Mouse (Mus musculus): ENCODE results near the gene Gfra4. TPM values are rescaled to one million over a fixed set of nuclear protein-coding genes. Genes with fewer than 3 reads are reported as not detected.

Gfra4 gene
- polyA plus RNA-seq, 1 experiment from 2014 or later: 14.2 TPM

DNA sequence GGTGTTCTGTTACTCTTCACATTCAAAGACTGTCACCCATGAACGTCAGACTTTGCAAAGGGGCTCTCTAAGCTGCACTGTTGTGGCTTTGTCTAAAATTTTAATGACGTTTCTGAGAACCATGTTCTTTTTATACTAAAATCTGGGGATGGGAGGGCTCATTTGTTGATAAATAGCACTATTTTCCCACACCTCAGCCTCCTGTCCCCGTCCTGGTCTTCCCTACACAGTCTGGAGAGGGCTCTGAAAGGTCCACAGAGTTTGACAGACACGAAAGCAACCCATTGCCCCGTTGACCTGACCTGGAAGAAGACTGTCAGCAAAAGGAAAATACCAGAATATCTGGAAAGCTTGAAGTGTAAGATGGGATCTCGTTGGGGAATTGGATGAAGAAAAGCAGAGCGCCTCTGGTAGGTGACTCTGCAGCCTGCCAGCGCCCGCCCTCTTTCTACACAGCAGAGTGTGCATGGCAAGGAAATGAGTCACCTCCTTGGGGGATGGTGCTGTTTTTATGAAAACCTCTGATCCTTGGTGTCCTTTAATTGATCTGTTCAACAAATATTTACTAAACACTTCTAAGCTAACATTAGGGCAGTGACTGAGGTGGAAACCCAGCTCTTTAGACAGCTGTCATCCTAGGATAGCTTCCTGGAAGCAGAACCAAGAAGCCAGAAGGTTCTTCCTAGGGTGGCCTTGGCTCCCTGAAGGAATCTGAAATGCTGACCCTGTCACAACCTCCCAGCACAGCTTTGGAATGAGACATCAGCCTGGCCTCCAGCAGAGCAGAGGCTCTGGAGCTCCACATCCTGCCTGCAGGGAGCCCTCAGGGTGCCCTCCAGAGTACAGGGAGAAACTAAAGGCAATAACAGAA lies 13.6 kb downstream of the Gfra4 start:
- Histone ChIP-seq H3K4me3 (replicated peaks; ENCODE audit: low read depth, low read length) (no peak overlapping the region), H3K4me1 (replicated peaks; ENCODE audit: insufficient read depth, low read length) (no peaks in the 10 kb centered on the region), H3K9ac (ENCODE audit: low read depth, low read length) (no peak overlapping the region), H3K27ac (no peak overlapping the region), H3K9me3 (replicated peaks; ENCODE audit: low read length) (no peaks in the 10 kb centered on the region), H3K36me3 (ENCODE audit: insufficient read depth, low read length) (0 out of 2 replicates have a peak, but pooled peaks cover 6% of the 10 kb centered on the region), H3K4me2 (ENCODE audit: low read length) (no peak overlapping the region), H3K27me3 (ENCODE audit: insufficient read depth, low read length) (no peaks in the 10 kb centered on the region)
- DNase-seq (ENCODE audit: low spot score) (peak; percentile 34), ATAC-seq (replicated peaks; ENCODE audit: low FRiP score, low read depth) (no peak; the same call in 1 of the 2 replicates)
- no peak for TF ChIP-seq CTCF (IDR thresholded peaks at IDR 0.05; ENCODE audit: low read depth)
- WGBS: 67% methylated on average over 9 of the region's 9 CpGs

DNA sequence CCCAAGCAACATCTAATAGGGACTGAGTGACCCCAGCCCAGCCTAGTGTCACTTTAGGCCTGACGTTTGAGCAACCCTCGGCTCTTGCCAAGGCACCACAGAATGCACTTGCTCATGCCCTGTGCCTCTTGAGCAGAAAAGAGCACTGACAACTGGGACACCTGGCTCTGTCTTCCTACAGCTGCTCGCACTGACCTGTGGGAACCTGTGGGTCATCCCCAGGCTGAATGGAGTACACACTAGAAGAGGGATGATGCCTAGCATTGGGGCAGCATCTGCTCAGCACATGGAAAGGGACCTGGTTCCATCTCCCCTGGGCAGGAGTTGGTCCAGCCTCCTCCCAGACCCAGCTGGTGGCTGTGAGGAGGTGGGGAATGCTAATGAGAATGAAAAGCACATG lies 15.9 kb downstream of the Gfra4 start:
- ATAC-seq (replicated peaks; ENCODE audit: low FRiP score, low read depth) (no peak), DNase-seq (ENCODE audit: low spot score) (no peak)
- 90% methylated on average over 3 of the region's 3 CpGs for WGBS
- no peaks in the 10 kb centered on the region for H3K9me3 ChIP-seq (replicated peaks; ENCODE audit: low read length)
- H3K36me3 ChIP-seq (ENCODE audit: insufficient read depth, low read length): peaks cover 11% of the 10 kb centered on the region; the same call in 1 of the 2 replicates
- H3K4me3 ChIP-seq (replicated peaks; ENCODE audit: low read depth, low read length): no peak overlapping the region
- no peak overlapping the region for H3K9ac ChIP-seq (ENCODE audit: low read depth, low read length)
- H3K4me2 ChIP-seq (ENCODE audit: low read length): no peak overlapping the region
- no peak for TF ChIP-seq CTCF (IDR thresholded peaks at IDR 0.05; ENCODE audit: low read depth)
- no peak overlapping the region for H3K27ac ChIP-seq
- no peaks in the 10 kb centered on the region for H3K27me3 ChIP-seq (ENCODE audit: insufficient read depth, low read length)
- no peaks in the 10 kb centered on the region for H3K4me1 ChIP-seq (replicated peaks; ENCODE audit: insufficient read depth, low read length)

DNA sequence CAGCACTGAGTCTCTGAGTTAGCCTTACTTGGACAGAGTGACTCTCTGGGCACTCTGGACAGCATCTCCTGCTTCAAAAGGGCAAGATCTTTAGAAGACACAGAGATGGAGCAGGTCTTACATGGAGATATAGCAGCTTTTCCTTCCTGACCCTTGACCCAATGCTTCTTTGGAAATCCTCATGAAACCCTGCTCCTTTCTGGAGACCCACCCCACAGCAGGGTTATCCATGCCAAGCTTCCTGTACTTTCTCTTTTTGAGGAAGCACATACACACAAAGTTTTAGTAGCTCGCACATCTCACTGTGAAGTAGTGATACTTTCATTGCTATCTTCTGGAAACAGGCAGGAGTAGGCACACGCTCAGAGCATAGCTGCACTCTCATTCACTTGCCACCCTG lies 17.7 kb downstream of the Gfra4 start:
- no peak for TF ChIP-seq CTCF (IDR thresholded peaks at IDR 0.05; ENCODE audit: low read depth)
- no peaks in the 10 kb centered on the region for H3K27me3 ChIP-seq (ENCODE audit: insufficient read depth, low read length)
- peaks cover 11% of the 10 kb centered on the region; the same call in 1 of the 2 replicates for H3K36me3 ChIP-seq (ENCODE audit: insufficient read depth, low read length)
- no peak overlapping the region for H3K4me3 ChIP-seq (replicated peaks; ENCODE audit: low read depth, low read length)
- H3K27ac ChIP-seq: no peak overlapping the region
- H3K4me1 ChIP-seq (replicated peaks; ENCODE audit: insufficient read depth, low read length): no peaks in the 10 kb centered on the region
- 92% methylated on average over 2 of the region's 2 CpGs for WGBS
- ATAC-seq (replicated peaks; ENCODE audit: low FRiP score, low read depth) (no peak), DNase-seq (ENCODE audit: low spot score) (no peak)
- H3K9me3 ChIP-seq (replicated peaks; ENCODE audit: low read length): no peaks in the 10 kb centered on the region
- no peak overlapping the region for H3K4me2 ChIP-seq (ENCODE audit: low read length)
- no peak overlapping the region for H3K9ac ChIP-seq (ENCODE audit: low read depth, low read length)

GRCm38 (mm10) chr2:131010566-131010965 lies 32.3 kb downstream of the Gfra4 start:
- no peak overlapping the region for H3K9ac ChIP-seq (ENCODE audit: low read depth, low read length)
- no peak overlapping the region for H3K27ac ChIP-seq
- ATAC-seq (replicated peaks; ENCODE audit: low FRiP score, low read depth) (no peak), DNase-seq (ENCODE audit: low spot score) (no peak)
- H3K4me2 ChIP-seq (ENCODE audit: low read length): no peak overlapping the region
- WGBS: 77% methylated on average over 1 of the region's 1 CpGs
- H3K27me3 ChIP-seq (ENCODE audit: insufficient read depth, low read length): no peaks in the 10 kb centered on the region
- 0 out of 2 replicates have a peak, but pooled peaks cover 3% of the 10 kb centered on the region for H3K36me3 ChIP-seq (ENCODE audit: insufficient read depth, low read length)
- H3K4me3 ChIP-seq (replicated peaks; ENCODE audit: low read depth, low read length): no peak overlapping the region
- no peak for TF ChIP-seq CTCF (IDR thresholded peaks at IDR 0.05; ENCODE audit: low read depth)
- no peaks in the 10 kb centered on the region for H3K9me3 ChIP-seq (replicated peaks; ENCODE audit: low read length)
- no peaks in the 10 kb centered on the region for H3K4me1 ChIP-seq (replicated peaks; ENCODE audit: insufficient read depth, low read length)

- H3K4me3 ChIP-seq (replicated peaks; ENCODE audit: low read depth, low read length): no peak overlapping the region
- DNase-seq (ENCODE audit: low spot score) (no peak), ATAC-seq (replicated peaks; ENCODE audit: low FRiP score, low read depth) (no peak)
- H3K9ac ChIP-seq (ENCODE audit: low read depth, low read length): no peak overlapping the region
- H3K27ac ChIP-seq: no peak overlapping the region
- no peak overlapping the region for H3K4me2 ChIP-seq (ENCODE audit: low read length)
- TF ChIP-seq CTCF (IDR thresholded peaks at IDR 0.05; ENCODE audit: low read depth): no peak
- H3K9me3 ChIP-seq (replicated peaks; ENCODE audit: low read length): no peaks in the 10 kb centered on the region
- WGBS: 84% methylated on average over 2 of the region's 2 CpGs
- peaks cover 3% of the 10 kb centered on the region; the same call in 1 of the 2 replicates for H3K36me3 ChIP-seq (ENCODE audit: insufficient read depth, low read length)
- no peaks in the 10 kb centered on the region for H3K27me3 ChIP-seq (ENCODE audit: insufficient read depth, low read length)
- H3K4me1 ChIP-seq (replicated peaks; ENCODE audit: insufficient read depth, low read length): no peaks in the 10 kb centered on the region
Measured at GRCm38 (mm10) chr2:131009123-131009522, 33.8 kb downstream of the Gfra4 start.

DNA sequence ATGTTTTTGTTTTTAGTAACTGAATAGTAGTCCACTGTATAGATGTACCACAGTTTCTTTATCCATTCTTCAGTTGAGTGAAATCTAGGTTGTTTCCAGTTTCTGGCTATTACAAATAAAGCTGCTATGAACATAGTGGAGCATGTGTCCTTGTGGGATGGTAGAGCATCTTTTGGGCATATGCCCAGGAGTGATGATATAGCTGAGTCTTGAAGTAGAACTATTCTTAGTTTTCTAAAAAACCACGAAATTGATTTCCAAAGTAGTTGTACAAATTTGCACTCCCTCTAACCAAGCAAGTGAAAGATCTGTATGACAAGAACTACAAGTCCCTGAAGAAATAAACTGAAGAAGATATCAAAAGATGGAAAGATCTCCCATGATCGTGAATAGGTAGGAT lies 50.1 kb downstream of the Gfra4 start:
- no peaks in the 10 kb centered on the region for H3K27me3 ChIP-seq (ENCODE audit: insufficient read depth, low read length)
- ATAC-seq (replicated peaks; ENCODE audit: low FRiP score, low read depth) (no peak), DNase-seq (ENCODE audit: low spot score) (no peak)
- no peaks in the 10 kb centered on the region for H3K4me1 ChIP-seq (replicated peaks; ENCODE audit: insufficient read depth, low read length)
- TF ChIP-seq CTCF (IDR thresholded peaks at IDR 0.05; ENCODE audit: low read depth): no peak
- H3K9me3 ChIP-seq (replicated peaks; ENCODE audit: low read length): no peaks in the 10 kb centered on the region
- peaks cover 14% of the 10 kb centered on the region; the same call in 1 of the 2 replicates for H3K36me3 ChIP-seq (ENCODE audit: insufficient read depth, low read length)
- WGBS: 93% methylated on average over 2 of the region's 2 CpGs
- H3K4me3 ChIP-seq (replicated peaks; ENCODE audit: low read depth, low read length): no peak overlapping the region
- H3K4me2 ChIP-seq (ENCODE audit: low read length): no peak overlapping the region
- no peak overlapping the region for H3K9ac ChIP-seq (ENCODE audit: low read depth, low read length)
- no peak overlapping the region for H3K27ac ChIP-seq

Small RNAs within 50 kb of the gene (microRNA-seq; reads per million reads assigned to microRNA genes)
- gene Mir6973b: not detected

Other genes with a start within 250 kb of the Gfra4 start
- 19.2 and 23.2 TPM in 2 replicates for gene 4930402H24Rik, start 136.7 kb downstream of the Gfra4 start, polyA plus RNA-seq (2015; fragmentation: Nextera tagmentation; extraction: Ambion mirVana)
- 6.2 and 6.5 TPM in 2 replicates for gene Atrn, start 136.6 kb downstream of the Gfra4 start, polyA plus RNA-seq (2015; fragmentation: Nextera tagmentation; extraction: Ambion mirVana)
- gene Adam33, start 20.7 kb upstream of the Gfra4 start, polyA plus RNA-seq (2015; fragmentation: Nextera tagmentation; extraction: Ambion mirVana): 1.1 and 1.9 TPM in 2 replicates
- gene Siglec1, start 43.7 kb upstream of the Gfra4 start, polyA plus RNA-seq (2015; fragmentation: Nextera tagmentation; extraction: Ambion mirVana): 0.33 and 0.41 TPM in 2 replicates
- 9.4 and 9.8 TPM in 2 replicates for gene Hspa12b, start 84.2 kb upstream of the Gfra4 start, polyA plus RNA-seq (2015; fragmentation: Nextera tagmentation; extraction: Ambion mirVana)
- not detected in 2 replicates for gene Gm11037, start 90.4 kb upstream of the Gfra4 start, polyA plus RNA-seq (2015; fragmentation: Nextera tagmentation; extraction: Ambion mirVana)
- gene 1700037H04Rik, start 117.0 kb upstream of the Gfra4 start, polyA plus RNA-seq (2015; fragmentation: Nextera tagmentation; extraction: Ambion mirVana): 84.8 and 91.5 TPM in 2 replicates
- 13.1 and 15.3 TPM in 2 replicates for gene Cenpb, start 137.0 kb upstream of the Gfra4 start, polyA plus RNA-seq (2015; fragmentation: Nextera tagmentation; extraction: Ambion mirVana)
- 36.1 and 39.0 TPM in 2 replicates for gene Cdc25b, start 143.9 kb upstream of the Gfra4 start, polyA plus RNA-seq (2015; fragmentation: Nextera tagmentation; extraction: Ambion mirVana)
- 3.7 and 4.0 TPM in 2 replicates for gene Spef1, start 144.2 kb upstream of the Gfra4 start, polyA plus RNA-seq (2015; fragmentation: Nextera tagmentation; extraction: Ambion mirVana)
- gene Ap5s1, start 164.0 kb upstream of the Gfra4 start, polyA plus RNA-seq (2015; fragmentation: Nextera tagmentation; extraction: Ambion mirVana): 29.9 and 33.4 TPM in 2 replicates
- gene Mavs, start 191.0 kb upstream of the Gfra4 start, polyA plus RNA-seq (2015; fragmentation: Nextera tagmentation; extraction: Ambion mirVana): 31.8 and 34.2 TPM in 2 replicates
- 32.1 and 36.7 TPM in 2 replicates for gene Pank2, start 219.4 kb upstream of the Gfra4 start, polyA plus RNA-seq (2015; fragmentation: Nextera tagmentation; extraction: Ambion mirVana)